Mouse (Mus musculus): ENCODE results near the gene Pth1r.
"Not testable (repeated sequence)": the region's sequence is repeated elsewhere in the genome, so short reads cannot be mapped to it uniquely, and the experiment has no call there.

The Pth1r gene

DNA sequence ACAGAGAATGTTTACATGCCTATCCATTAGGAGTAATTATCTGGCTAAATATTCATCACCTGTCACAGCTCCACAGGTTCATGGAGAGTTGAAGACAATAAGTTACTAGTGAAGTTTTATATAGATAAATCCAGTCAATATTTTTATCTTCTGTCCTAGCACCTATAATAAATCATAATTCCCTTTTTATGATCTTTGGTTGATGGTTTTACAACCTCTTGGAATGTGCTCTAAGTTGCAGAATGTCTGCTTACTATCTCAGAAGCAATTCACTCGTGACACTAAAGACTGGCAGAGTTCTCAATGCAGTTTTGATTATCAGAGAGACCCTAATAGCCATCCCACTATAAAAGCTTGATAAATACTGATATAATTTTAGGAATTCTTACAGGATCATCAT is 33.6 kb downstream of the Pth1r start:
- DNase-seq = no peak

GRCm38 (mm10) chr9:110712545-110712944 is 34.4 kb downstream of the Pth1r start:
- DNase-seq = no peak

DNA sequence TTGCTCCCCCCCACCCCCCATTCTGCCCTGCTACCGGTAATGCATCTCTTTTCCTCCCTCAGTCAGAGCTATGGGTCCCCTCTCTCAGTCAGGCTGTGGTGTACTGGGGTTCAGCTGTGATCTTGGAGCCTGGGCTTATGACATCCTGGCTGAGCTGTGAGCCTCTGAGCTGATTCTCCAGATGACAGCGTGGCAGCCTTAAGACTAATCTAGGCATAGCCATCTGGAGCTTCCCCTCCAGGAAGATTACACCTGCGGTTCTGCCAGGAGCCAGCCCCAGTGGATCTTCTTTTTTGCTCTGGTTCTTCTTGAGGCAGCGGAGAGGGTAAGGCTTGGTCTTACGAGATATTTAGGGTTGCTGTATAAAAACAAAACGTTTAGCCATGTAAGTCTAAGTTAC is 34.9 kb downstream of the Pth1r start:
- DNase-seq = no peak

DNA sequence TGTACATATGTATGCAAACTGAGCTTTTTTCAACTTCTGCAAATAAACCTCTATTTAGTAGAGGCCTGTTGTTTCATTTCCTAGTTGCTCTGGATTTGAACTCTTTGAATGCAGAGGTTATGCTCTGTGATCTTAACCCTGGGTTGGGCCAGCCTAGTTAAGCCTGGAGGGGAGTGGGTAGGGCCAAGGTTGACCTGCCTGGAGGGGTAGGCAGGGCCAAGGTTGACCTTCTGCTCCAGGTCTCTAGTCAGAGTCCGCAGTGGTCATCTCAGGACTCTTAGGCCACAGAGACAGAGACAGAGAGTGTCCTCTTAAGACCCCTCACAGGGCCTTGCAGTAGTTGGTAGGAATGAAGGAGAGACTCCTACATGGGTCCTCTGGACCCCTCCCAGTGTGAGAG is 35.4 kb downstream of the Pth1r start:
- DNase-seq = no peak

GRCm38 (mm10) chr9:110709640-110710258 is 37.2 kb downstream of the Pth1r start:
- DNase-seq = peak; percentile 70 to 76

GRCm38 (mm10) chr9:110706784-110707183 is 40.2 kb downstream of the Pth1r start:
- no peak for DNase-seq

- no peak for DNase-seq
Measured at GRCm38 (mm10) chr9:110703951-110704350, 43.0 kb downstream of the Pth1r start.

DNA sequence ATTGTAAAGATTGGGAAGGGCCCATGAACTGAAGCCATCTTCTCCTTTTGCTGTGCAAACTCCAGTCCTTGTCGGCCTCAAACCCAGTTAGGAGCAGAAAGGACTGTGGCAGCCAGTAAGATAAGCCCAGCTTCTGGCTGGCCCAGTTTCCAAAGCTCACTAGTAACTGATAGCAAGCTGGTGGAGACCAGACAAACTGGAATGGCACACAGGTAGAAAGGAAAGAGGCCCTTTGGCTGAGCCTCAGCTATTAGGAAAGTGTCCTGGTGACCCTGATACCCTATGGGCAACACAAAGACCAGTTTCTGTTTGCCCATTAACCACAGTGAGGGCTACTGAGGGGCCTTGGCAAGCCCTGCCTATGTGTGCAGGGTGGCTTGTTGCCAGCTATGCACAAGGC is 44.1 kb downstream of the Pth1r start:
- DNase-seq = no peak

DNA sequence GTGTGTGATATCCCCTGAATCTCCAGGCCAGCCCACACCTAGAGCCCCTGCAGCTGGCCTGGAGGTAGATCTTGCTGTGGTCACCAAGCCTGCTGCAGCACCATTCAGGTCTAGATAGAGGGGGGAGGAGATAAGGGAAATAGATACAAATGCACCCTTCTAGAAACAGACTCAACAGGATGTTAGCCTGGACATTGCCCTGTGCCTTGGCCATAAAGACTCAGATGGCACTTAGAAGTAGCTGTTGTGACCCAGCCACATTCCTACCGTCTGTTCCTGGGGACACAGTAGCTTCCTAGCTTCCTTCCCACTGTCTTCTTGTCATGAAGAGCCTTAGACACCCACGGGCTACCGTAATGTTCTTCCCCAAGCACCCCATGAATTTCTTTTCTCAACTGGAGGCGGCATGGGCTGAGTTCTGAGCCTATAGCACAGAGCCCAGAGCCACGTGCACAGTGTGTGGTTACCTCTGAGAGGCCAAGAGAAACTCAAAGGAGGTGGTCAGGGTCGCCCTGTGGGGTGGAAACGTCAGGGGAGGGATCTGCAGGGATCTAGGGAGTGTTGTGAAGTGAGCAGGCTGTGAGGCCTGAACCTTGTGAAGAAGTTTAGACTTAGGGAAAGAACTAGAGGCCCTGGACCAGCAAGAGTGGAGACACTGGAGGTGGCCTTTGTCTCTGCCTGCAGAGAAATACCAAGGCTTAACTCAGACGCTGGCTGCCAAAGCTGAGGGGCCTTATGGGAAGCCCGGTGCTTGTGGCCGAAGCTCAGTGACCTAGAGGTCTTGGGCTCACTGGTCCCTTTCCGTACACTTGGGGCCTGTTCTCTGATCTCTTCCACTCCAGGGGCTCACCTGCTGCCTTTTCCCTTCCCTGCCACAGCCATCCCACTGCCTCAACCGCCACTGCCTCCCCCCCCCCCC is 45.6 kb downstream of the Pth1r start:
- DNase-seq = no peak

- DNase-seq = no peak
Measured at GRCm38 (mm10) chr9:110699574-110699973, 47.4 kb downstream of the Pth1r start.

DNA sequence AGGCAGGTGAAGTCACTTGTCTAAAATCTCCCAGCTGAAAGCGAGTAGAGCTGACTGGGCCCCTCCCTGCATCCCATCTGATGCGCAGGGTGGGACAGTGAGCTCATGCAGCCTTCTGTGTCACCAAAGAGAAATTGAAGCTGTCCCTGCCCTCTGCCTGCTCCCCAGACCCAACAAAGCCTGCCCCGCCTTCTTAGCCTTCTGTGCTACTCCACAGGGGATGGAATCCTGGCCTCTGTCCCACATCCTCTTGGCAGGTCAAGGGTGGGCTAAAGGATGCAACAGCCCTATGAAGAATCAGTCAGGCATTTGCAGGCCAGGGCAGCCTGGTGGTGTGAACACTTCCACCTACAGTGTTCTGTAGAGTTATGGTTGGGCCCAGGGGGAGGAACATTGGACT is 49.5 kb downstream of the Pth1r start:
- DNase-seq = peak; percentile 39 to 52

- DNase-seq = no peak
Measured at GRCm38 (mm10) chr9:110696427-110696826, 50.5 kb downstream of the Pth1r start.

DNA sequence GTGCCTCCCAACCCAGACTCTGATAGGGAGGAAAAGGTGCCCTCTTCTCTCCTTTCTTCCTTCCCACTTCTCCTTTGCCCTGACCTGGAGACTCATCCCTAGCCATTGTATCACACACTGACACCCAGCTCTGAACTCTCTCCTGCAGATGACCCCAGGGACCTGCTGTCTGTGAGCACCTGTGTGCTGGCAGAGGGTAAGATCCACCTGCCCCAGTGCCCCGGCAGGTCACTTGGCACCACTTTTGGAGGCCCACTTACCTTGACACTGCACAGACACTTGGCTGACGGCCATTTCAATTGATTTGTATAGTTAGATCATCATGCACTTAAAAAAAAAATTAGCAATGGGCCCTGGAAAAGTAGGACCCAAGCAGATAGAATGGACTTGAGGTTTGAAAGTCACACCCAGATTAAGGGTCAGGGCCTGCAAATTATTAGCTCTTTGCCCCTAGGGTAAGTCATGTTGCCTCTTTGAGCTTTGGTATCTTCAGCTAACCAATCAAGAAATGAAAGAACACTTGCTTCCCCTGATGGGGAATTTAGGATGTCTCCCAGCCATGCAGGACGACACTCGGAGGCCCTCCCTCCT is 51.7 kb downstream of the Pth1r start:
- DNase-seq = no peak

- DNase-seq = no peak
Measured at GRCm38 (mm10) chr9:110689261-110689779, 57.6 kb downstream of the Pth1r start.

DNA sequence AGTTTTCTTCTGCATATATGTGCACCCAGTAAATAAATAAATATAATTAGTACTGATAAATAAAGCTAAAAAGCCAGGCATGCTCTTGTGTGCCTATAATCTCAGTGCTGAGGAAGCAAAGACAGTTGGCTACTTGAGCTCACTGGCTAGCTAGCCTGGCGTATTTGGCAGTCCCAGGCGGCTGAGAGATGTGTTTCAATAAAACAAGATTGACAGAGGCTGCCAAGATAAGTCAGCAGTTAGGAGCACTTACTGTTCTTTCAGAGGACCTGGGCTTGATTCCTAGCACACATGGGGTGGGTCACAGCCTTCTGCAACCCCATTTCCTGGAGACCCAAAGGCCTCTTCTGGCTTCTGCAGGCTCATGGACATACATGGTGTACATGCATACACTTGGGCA is 59.1 kb downstream of the Pth1r start:
- DNase-seq = peak in 1 of 2 experiments; percentile 17

DNA sequence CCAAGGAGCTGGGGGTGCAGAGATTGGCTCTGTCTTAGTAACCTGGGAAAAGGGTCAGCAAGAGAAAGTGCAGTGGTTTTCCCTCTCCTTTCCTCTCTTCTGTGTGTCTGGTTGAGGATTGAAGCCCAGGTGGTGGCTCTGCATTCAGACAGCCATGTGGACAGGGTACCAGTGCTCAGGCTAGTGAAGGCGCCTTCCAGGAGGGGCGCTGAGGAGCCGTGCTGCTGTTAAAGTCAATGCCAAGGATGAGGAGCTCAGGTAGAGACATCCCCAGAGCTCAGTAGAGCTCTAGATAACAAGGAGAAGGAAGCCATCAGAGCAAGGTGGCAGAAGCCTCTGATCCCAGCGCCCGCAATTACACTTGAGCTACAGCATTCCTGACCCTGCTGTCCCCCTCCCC is 59.9 kb downstream of the Pth1r start:
- peak; percentile 41 to 46 for DNase-seq

- no peak for DNase-seq
Measured at GRCm38 (mm10) chr9:110686472-110686871, 60.5 kb downstream of the Pth1r start.

- DNase-seq = no peak
Measured at GRCm38 (mm10) chr9:110685591-110685990, 61.4 kb downstream of the Pth1r start.

- peak; percentile 20 to 44 for DNase-seq
Measured at GRCm38 (mm10) chr9:110685187-110685586, 61.8 kb downstream of the Pth1r start.

DNA sequence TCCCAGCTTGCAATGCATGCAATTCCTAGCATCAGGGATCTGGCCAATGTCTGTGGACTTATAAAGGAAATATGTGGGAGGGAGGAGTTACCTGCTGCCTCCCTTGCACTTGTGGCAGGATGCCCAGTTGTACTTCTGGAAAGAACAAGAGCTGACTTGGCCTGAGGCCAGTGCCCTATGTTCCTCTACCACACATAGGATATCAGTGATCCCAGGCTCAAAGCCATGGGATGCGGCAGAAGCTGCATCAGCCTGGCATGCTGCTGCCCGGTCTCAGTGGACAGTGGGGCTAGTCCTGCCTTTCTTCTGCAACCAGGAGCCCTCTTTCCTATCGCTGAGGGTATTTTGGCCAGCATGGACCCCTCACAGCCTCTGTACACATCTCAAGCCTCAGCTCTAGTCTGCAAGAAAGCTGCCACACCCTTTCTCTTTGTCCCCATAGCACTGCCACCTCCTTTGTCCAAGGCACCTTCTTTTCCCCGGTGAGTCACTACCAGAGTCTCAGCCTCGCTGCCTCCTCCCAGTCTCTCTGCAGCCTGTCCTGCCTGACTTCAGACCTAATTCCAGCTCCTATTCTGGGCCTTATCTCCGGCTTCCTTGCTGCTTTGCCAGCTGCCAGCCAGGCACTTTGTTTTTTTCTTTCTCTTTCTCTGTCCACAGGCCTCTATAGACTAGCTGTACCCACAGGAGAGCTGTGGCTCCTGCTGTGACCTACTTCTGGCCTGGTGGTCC is 62.7 kb downstream of the Pth1r start:
- peak; percentile 83 to 88 for DNase-seq

DNA sequence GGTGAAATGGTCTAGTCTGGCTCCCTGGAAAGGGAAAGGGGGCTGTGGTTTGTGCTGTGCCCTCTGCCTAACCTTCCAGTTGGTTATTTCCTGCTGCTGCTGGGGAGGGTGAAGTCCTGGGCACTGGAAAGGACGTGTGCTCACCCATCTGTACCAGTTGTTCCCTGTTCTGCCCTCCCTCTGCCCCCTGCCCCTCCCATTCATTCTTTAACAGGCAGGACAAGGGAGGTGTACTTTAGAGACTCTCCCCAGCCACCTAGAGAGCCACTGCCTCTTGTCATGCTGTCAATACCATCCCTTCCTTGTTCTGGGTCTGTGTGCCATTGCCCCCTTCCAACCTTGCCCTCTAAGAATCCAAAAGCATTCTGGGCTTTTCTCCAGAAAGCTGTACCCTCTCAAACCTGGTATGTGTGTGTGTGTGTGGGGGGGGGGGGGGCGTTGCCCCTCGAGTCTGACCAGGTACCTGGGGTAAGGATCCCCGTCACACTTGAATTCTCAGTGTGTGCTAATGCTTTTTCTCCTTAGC is 63.3 kb downstream of the Pth1r start:
- no peak for DNase-seq

- DNase-seq = not testable (repeated sequence)
Measured at GRCm38 (mm10) chr9:110682697-110683096, 64.2 kb downstream of the Pth1r start.

- DNase-seq = peak in 1 of 2 experiments; percentile 30
Measured at GRCm38 (mm10) chr9:110682255-110682654, 64.7 kb downstream of the Pth1r start.

All from cerebellum, postnatal 36 days (tissue).